Mouse (Mus musculus): Measurements from ENCODE around the gene Arhgap5. TPM values are rescaled to one million over a fixed set of nuclear protein-coding genes. Genes with fewer than 3 reads are reported as not detected.

Arhgap5 gene
- polyA plus RNA-seq (2015; fragmentation: Nextera tagmentation; extraction: Ambion mirVana): 49.1 and 57.6 TPM in 2 replicates

DNA sequence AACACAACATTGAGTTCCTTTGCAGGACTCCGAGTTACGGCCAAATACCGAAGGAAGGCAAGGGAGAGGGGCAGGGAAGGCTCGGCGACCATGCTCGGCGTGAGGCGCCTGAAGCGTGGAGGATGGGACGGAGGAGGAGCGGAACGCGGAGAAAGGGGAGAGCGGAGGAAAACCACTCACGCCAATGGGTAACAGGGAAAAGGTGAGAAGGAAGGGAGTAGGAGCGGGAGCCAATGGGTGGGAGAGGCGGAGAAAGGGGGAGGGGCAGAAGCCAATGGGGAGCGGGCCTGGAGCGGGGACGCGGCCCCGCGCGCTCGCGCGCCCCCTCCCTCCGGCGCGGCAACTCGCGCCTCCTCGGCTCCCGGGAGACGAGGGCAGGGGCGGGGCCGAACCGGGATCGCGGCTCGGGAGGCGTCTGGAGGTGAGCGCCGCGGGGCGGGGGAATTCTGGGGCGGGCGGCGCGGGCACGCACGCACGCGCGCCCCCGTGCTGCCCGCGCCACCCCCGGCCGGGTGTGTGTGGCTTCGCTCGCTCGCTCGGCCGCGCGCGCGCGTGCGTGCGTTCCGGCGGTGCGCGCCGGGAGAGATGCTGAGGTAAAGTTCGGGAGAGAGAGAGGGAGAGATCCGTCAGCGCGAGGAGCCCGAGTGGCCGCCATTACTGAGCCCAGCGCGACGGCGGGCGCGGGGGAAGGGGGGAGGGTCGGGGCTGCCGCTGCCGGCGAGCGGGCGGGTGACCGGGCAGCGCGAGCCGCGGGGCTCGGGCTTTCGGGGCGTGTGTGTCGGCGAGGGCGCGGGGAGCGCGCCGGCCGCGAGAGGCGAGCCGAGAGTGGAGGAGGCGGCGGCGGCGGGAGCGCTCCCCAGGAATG lies at the start of gene Arhgap5:
Gene Arhgap5, plus strand, starts transcription at position 517 of the 865 bp plus-strand sequence.
- no peaks in the 10 kb centered on the region for H3K36me3 ChIP-seq
- H3K27me3 ChIP-seq: no peaks in the 10 kb centered on the region
- WGBS: 1% methylated on average over 35 of the region's 119 CpGs
- peak within 1 kb of the TSS; percentile 76 for H3K4me2 ChIP-seq
- H3K9me3 ChIP-seq: no peaks in the 10 kb centered on the region
- H3K4me3 ChIP-seq: peak within 1 kb of the TSS; percentile 98
- no peaks in the 10 kb centered on the region for H3K4me1 ChIP-seq
- H3K27ac ChIP-seq: peak within 1 kb of the TSS; percentile 100
- peak within 1 kb of the TSS; percentile 99 for H3K9ac ChIP-seq
- ATAC-seq (ENCODE audit: insufficient number of reproducible peaks, insufficient read depth, low FRiP score, low TSS enrichment, low read depth): peak; percentile 98

DNA sequence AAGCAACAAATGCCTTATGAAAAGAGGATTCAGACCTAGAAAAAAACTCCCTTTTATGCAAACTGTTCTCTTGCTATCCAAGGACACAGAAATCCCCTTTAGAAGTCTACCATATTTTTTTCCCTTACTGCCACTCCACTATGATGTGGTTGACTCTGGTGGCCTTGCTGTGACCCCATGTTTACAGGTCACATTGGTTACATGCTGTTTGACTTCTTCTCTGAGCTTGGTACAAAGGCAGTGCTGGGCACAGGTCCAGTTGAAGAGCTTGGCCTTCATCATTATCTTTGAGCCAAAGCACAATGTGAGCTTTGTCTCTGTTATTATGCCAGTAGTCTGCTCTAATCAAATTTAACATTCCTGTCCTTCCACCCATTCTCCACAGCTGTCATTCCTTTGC lies 39.2 kb upstream of the Arhgap5 start:
- Histone ChIP-seq H3K9me3 (no peaks in the 10 kb centered on the region), H3K27me3 (no peaks in the 10 kb centered on the region), H3K4me2 (no peak overlapping the region), H3K9ac (no peak overlapping the region), H3K4me3 (no peak overlapping the region), H3K4me1 (no peaks in the 10 kb centered on the region), H3K36me3 (no peaks in the 10 kb centered on the region), H3K27ac (no peak overlapping the region)
- ATAC-seq (ENCODE audit: insufficient number of reproducible peaks, insufficient read depth, low FRiP score, low TSS enrichment, low read depth): no peak

DNA sequence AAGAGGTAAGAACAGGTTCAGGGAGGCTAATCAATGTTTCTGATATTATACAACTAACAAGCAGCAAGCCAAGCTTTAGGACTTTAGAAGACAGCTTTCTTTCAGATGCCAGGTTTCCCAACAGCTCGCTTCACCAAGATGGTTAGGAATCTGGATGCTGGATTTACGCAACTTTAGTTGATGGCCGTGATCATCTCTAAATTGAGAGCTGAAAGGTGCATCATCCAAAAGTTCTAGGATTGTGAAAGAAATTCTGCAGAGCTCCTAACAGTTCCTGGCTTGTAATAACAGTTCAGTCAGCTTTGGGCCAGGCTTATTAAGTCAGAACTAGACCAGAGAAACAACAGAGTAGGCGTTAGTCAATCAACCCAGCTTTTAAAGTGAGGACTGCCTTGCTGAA lies 32.2 kb upstream of the Arhgap5 start:
- no peaks in the 10 kb centered on the region for H3K4me1 ChIP-seq
- H3K4me2 ChIP-seq: no peak overlapping the region
- H3K4me3 ChIP-seq: no peak overlapping the region
- WGBS: 83% methylated on average over 4 of the region's 4 CpGs
- no peaks in the 10 kb centered on the region for H3K36me3 ChIP-seq
- H3K9ac ChIP-seq: no peak overlapping the region
- H3K9me3 ChIP-seq: no peaks in the 10 kb centered on the region
- ATAC-seq (ENCODE audit: insufficient number of reproducible peaks, insufficient read depth, low FRiP score, low TSS enrichment, low read depth): no peak
- no peak overlapping the region for H3K27ac ChIP-seq
- no peaks in the 10 kb centered on the region for H3K27me3 ChIP-seq

DNA sequence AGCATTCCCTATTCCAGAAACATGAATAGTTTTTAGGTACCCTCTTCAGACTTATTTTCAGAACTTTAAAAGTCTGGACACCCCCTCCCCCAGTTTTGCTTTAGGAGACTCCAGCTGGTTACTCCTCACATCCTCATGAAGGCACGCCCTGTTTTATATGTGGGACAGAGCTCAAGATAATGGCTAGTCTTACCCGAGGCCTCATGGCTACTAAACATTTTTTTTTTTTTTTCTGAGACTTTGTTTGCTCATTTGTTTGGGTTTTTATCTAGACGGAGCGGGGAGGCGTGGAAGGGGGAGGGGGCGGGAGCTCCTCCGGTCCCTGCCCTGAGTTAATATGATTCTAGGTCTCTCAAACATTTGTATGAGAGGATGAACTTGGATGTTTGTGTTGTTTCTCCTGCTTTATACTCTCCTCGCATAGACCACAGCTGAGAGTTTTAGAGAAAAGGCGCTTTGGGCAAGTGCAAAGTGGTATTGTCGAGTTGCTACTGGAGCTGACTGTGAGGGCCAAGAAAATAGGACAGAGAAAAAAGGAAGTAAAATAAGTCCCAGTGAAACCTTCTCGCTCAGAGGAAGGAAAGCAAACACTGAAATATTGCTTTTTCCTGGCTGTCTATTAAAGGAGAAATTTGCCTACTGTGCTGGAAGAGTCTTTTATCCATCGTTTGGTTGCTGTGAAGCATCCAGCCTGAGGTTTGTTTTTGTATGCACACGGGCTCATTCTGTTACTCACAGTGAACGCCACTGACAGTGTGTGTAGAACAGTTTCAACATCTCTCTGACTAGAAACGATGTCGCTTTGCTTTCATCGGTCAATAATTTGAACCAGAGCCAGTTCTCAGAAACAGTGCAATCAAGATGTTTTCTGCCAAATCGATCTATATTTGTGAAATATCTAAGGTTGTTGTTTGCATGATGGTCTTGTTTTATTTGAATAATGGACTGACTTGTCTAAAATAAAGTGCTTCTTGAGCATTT lies 29.5 kb upstream of the Arhgap5 start:
- 50% methylated on average over 18 of the region's 18 CpGs for WGBS
- Histone ChIP-seq H3K4me2 (no peak overlapping the region), H3K36me3 (no peaks in the 10 kb centered on the region), H3K27ac (no peak overlapping the region), H3K27me3 (no peaks in the 10 kb centered on the region), H3K4me3 (no peak overlapping the region), H3K9ac (no peak overlapping the region), H3K9me3 (no peaks in the 10 kb centered on the region), H3K4me1 (no peaks in the 10 kb centered on the region)
- no peak for ATAC-seq (ENCODE audit: insufficient number of reproducible peaks, insufficient read depth, low FRiP score, low TSS enrichment, low read depth)

DNA sequence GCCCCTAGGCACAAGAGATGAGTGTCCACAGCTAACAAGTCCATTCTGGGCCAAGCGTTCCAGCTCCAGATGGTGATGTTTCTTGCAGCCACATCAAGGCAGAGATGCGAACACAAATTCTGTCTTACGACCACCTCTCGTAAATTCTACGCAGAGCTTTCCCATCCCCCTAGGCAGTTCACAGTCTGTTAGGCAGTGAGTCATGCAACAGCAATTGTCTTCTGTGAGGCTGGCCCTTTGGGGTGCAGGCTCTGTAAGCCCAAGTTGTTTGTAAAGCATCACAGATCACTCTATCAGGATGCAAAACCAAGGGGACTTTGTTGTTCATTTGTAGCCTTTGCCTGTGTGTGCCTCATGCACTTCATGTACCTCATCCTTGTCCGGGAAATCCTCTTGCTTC lies 27.7 kb upstream of the Arhgap5 start:
- H3K27ac ChIP-seq: no peak overlapping the region
- no peak overlapping the region for H3K4me3 ChIP-seq
- H3K9me3 ChIP-seq: no peaks in the 10 kb centered on the region
- no peaks in the 10 kb centered on the region for H3K27me3 ChIP-seq
- WGBS: 53% methylated on average over 6 of the region's 6 CpGs
- ATAC-seq (ENCODE audit: insufficient number of reproducible peaks, insufficient read depth, low FRiP score, low TSS enrichment, low read depth): no peak
- no peaks in the 10 kb centered on the region for H3K36me3 ChIP-seq
- no peak overlapping the region for H3K4me2 ChIP-seq
- H3K9ac ChIP-seq: no peak overlapping the region
- H3K4me1 ChIP-seq: no peaks in the 10 kb centered on the region

DNA sequence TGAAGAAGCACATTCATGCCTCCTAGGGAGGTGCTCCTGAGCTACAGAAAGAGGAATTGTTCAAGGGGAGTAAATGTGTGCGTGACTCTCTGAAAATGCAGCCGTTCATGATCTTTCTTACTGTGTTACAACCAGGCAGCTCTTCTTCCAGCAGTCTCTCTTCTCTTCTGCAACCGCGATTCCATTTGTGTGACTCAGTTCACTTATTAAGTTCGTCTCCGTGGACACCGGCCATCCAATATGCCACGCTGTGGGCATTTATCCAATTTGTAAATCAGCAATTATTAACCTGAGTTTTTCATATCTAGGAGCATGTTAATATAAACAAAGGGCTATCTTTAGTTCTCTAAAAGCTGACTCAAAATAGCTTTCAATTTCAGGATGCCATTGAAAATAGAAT lies 25.2 kb upstream of the Arhgap5 start:
- ATAC-seq (ENCODE audit: insufficient number of reproducible peaks, insufficient read depth, low FRiP score, low TSS enrichment, low read depth): no peak
- no peaks in the 10 kb centered on the region for H3K36me3 ChIP-seq
- H3K4me2 ChIP-seq: no peak overlapping the region
- H3K27ac ChIP-seq: no peak overlapping the region
- no peak overlapping the region for H3K4me3 ChIP-seq
- H3K27me3 ChIP-seq: no peaks in the 10 kb centered on the region
- no peak overlapping the region for H3K9ac ChIP-seq
- no peaks in the 10 kb centered on the region for H3K9me3 ChIP-seq
- WGBS: 79% methylated on average over 8 of the region's 8 CpGs
- no peaks in the 10 kb centered on the region for H3K4me1 ChIP-seq

DNA sequence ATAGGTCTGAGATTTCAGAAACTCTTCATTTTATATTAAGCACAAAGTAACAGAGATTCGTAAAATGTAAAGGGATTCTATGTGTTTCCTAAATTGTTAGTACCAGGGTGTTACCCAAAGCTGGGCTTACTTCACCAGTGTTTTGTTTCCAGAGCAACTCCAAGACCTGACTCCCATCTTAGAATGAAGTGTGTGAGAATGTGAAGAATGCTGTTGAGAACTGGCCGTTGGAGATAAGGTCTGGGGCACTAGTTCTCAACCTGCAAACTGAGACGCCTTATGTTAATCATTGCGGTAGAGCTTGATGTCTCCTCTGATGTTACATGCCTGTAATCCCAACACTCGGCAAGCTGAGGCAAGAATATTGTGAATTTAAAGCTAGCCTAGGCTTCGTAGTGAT lies 24.4 kb upstream of the Arhgap5 start:
- 71% methylated on average over 6 of the region's 6 CpGs for WGBS
- no peaks in the 10 kb centered on the region for H3K4me1 ChIP-seq
- no peak overlapping the region for H3K9ac ChIP-seq
- no peaks in the 10 kb centered on the region for H3K9me3 ChIP-seq
- no peaks in the 10 kb centered on the region for H3K27me3 ChIP-seq
- H3K4me2 ChIP-seq: no peak overlapping the region
- H3K36me3 ChIP-seq: no peaks in the 10 kb centered on the region
- no peak overlapping the region for H3K4me3 ChIP-seq
- no peak for ATAC-seq (ENCODE audit: insufficient number of reproducible peaks, insufficient read depth, low FRiP score, low TSS enrichment, low read depth)
- no peak overlapping the region for H3K27ac ChIP-seq

DNA sequence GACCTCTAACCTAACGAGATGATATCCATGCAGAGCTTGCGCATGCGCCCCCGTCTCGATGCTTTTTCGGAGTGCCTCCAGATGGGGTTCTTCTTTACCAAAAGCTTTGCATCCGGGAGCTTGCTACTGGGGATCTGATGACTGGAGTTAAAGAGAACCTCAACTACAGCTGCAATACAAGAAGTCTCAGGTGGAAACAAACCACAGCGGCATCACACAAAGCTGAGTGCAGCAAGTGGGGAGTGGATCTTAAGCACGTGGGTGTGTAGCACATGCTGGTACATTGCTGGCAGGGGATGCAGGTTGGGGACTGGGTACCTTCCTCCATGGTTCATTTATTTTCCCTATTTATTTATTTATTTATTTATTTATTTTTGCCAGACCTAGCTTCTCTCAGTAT lies 22.9 kb upstream of the Arhgap5 start:
- Histone ChIP-seq H3K4me3 (no peak overlapping the region), H3K4me1 (no peaks in the 10 kb centered on the region), H3K9me3 (no peaks in the 10 kb centered on the region), H3K9ac (no peak overlapping the region), H3K27ac (no peak overlapping the region), H3K27me3 (no peaks in the 10 kb centered on the region), H3K36me3 (no peaks in the 10 kb centered on the region), H3K4me2 (peak overlapping the region; percentile 19; the same call in 1 of the 2 replicates)
- 47% methylated on average over 9 of the region's 9 CpGs for whole genome bisulfite sequencing
- no peak for ATAC-seq (ENCODE audit: insufficient number of reproducible peaks, insufficient read depth, low FRiP score, low TSS enrichment, low read depth)

DNA sequence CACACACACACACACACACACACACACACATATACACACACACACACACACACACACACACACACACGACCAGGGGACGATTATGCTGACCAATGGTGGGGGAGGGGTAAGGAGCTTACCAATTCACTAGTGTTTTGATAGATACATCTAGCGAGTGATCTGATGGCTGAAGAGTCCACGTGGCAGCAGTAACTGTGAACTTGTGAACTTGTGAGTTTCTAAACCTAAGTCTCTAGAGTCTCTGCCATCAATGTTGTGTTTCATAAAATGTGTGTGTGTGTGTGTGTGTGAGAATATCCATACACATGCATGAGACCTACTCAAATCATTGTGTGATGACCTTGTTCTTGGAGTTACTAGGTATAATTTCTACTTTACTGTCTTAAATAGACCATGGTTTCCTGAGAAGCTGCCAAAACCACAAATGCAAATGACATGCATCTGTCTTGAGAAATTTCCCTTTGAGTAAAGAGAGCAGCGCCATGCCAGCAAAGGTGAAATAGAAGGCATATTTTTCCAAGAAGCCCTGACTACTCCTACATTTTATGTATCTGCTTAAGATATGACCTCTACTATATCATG lies 21.7 kb upstream of the Arhgap5 start:
- WGBS: 79% methylated on average over 5 of the region's 5 CpGs
- Histone ChIP-seq H3K4me2 (no peak overlapping the region), H3K27me3 (no peaks in the 10 kb centered on the region), H3K36me3 (no peaks in the 10 kb centered on the region), H3K9ac (no peak overlapping the region), H3K27ac (no peak overlapping the region), H3K9me3 (no peaks in the 10 kb centered on the region), H3K4me1 (no peaks in the 10 kb centered on the region), H3K4me3 (no peak overlapping the region)
- ATAC-seq (ENCODE audit: insufficient number of reproducible peaks, insufficient read depth, low FRiP score, low TSS enrichment, low read depth): no peak

DNA sequence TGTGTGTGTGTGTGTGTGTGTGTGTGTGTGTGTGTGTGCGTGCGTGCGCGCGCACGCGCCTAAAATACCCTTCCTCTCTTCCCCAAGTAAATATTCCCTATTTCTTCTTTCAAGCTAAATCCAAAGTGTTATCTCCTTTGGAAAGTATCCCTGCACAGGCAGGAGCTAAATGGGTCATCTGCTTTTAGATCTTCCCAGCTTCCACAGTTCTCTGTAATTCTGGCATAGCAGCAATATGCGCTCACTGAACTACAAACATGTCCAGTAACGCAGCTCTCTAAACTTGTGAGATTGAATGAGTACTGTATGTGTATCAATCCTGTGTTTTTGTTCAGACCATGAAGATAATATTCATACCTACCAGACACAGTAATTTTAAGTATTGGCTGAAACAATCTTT lies 20.6 kb upstream of the Arhgap5 start:
- Histone ChIP-seq H3K27me3 (no peaks in the 10 kb centered on the region), H3K9me3 (no peaks in the 10 kb centered on the region), H3K4me3 (no peak overlapping the region), H3K4me2 (no peak overlapping the region), H3K36me3 (no peaks in the 10 kb centered on the region), H3K9ac (no peak overlapping the region), H3K4me1 (no peaks in the 10 kb centered on the region), H3K27ac (no peak overlapping the region)
- ATAC-seq (ENCODE audit: insufficient number of reproducible peaks, insufficient read depth, low FRiP score, low TSS enrichment, low read depth): no peak
- WGBS: 97% methylated on average over 9 of the region's 9 CpGs

DNA sequence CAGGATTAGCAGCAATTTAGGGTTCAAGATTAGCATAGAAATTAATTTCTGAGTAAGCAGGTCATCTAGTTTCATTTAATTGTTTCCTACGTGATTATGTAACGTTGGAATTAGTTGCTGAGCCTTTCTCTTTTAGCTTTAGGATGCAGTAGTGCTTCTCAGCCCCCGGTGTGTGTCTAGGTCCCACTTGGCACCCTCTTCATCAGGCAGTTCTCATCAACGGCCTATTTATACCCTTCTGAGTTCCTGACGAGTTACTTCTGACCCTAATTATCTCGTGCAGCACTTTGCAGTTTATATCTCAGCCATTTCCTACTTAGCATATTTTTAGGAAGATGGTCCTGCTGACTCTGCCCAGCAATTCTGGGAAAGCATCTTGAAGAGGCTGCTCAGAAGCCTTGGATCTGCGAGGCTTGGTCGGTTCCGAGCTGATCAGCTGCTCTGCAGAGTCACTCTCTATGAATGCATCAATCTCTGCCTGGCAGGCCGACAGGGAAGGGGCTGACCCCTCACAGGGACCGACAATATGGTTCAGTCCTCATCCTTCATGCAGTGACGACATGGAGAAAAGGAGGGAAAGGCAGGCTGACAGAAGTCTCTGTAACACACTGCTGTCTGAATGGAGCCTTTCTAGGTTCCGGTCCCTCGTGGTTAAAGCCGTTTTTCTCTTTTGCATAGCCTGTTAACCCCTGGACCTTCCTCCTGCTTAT lies 15.4 kb upstream of the Arhgap5 start:
- Histone ChIP-seq H3K36me3 (no peaks in the 10 kb centered on the region), H3K9ac (no peak overlapping the region), H3K4me1 (peaks cover 4% of the 10 kb centered on the region), H3K27ac (no peak overlapping the region), H3K9me3 (no peaks in the 10 kb centered on the region), H3K4me2 (no peak overlapping the region), H3K27me3 (no peaks in the 10 kb centered on the region), H3K4me3 (no peak overlapping the region)
- WGBS: 49% methylated on average over 15 of the region's 15 CpGs
- no peak for ATAC-seq (ENCODE audit: insufficient number of reproducible peaks, insufficient read depth, low FRiP score, low TSS enrichment, low read depth)
